Mouse (Mus musculus) gastrocnemius, postnatal 25 days (tissue): ENCODE data around the gene BC030867. TPM values are rescaled to one million over a fixed set of nuclear protein-coding genes. Genes with fewer than 3 reads are reported as not detected.

Source experiments
- microRNA-seq, 2 experiments: library from miRNA; unstranded; fragments of <30 nt; microRNA quantifications; one replicate each; pipeline ENCODE4 v1.2.0; 2021; ENCODE audit warnings: borderline replicate concordance in 2 of 2
- total RNA-seq, 2 experiments: library from RNA; stranded (reverse); gene quantifications; 1 replicate in 1 of 2; 2 replicates in 1 of 2; pipeline ENCODE4 v1.2.3; 2021

BC030867 gene
- total RNA-seq, 2 experiments from 2014 or later = not detected

Small RNA genes lying within 50 kb of the gene (microRNA-seq; reads per million reads assigned to microRNA genes)
- gene Mir8101 = 0.74 to 2.1 reads per million in 2 experiments

Other genes starting within 250 kb of the BC030867 start
- 10 to 100 TPM; 17.6 to 29.5 TPM for gene Mpp3, start 220.4 kb upstream of the BC030867 start, total RNA-seq
- gene Cd300lg, start 207.4 kb upstream of the BC030867 start, total RNA-seq = 10 to 100 TPM; 13.1 to 16.5 TPM
- 1 to 10 TPM; 1.2 to 2.1 TPM for gene Mpp2, start 160.4 kb upstream of the BC030867 start, total RNA-seq
- not detected for gene Ppy, start 147.6 kb upstream of the BC030867 start, total RNA-seq
- not detected for gene Pyy, start 141.1 kb upstream of the BC030867 start, total RNA-seq
- not detected for gene Nags, start 103.4 kb upstream of the BC030867 start, total RNA-seq
- gene Tmem101, start 92.5 kb upstream of the BC030867 start, total RNA-seq = 10 to 100 TPM in 1 of 2 experiments, 1 to 10 TPM in 1; 9.8 to 12.6 TPM
- 10 to 100 TPM; 79.7 to 84.2 TPM for gene Lsm12, start 63.6 kb upstream of the BC030867 start, total RNA-seq
- 10 to 100 TPM; 37.8 to 44.5 TPM for gene G6pc3, start 59.3 kb upstream of the BC030867 start, total RNA-seq
- gene Hdac5, start 18.7 kb upstream of the BC030867 start, total RNA-seq = 10 to 100 TPM; 61.8 to 63.6 TPM
- 10 to 100 TPM; 70.0 to 71.3 TPM for gene Asb16, start 19.9 kb downstream of the BC030867 start, total RNA-seq
- 10 to 100 TPM; 11.5 to 14.6 TPM for gene Tmub2, start 36.0 kb downstream of the BC030867 start, total RNA-seq
- gene Atxn7l3, start 47.7 kb downstream of the BC030867 start, total RNA-seq = 10 to 100 TPM; 12.4 to 13.1 TPM
- 10 to 100 TPM; 36.6 to 37.8 TPM for gene Ubtf, start 70.9 kb downstream of the BC030867 start, total RNA-seq
- under 1 TPM; 0.08 to 0.56 TPM for gene Slc4a1, start 117.3 kb downstream of the BC030867 start, total RNA-seq
- under 1 TPM in 1 of 2 experiments, not detected in 1; 0.35 TPM for gene Rundc3a, start 144.5 kb downstream of the BC030867 start, total RNA-seq
- 10 to 100 TPM; 54.4 to 76.1 TPM for gene Slc25a39, start 159.1 kb downstream of the BC030867 start, total RNA-seq
- 10 to 100 TPM; 28.7 to 35.2 TPM for gene Grn, start 181.4 kb downstream of the BC030867 start, total RNA-seq
- 1 to 10 TPM; 1.6 to 2.7 TPM for gene Fam171a2, start 198.8 kb downstream of the BC030867 start, total RNA-seq
- 1 to 10 TPM; 1.4 to 1.6 TPM for gene Itga2b, start 221.2 kb downstream of the BC030867 start, total RNA-seq